Mouse (Mus musculus): ENCODE results near the gene Gpr4.

DNA sequence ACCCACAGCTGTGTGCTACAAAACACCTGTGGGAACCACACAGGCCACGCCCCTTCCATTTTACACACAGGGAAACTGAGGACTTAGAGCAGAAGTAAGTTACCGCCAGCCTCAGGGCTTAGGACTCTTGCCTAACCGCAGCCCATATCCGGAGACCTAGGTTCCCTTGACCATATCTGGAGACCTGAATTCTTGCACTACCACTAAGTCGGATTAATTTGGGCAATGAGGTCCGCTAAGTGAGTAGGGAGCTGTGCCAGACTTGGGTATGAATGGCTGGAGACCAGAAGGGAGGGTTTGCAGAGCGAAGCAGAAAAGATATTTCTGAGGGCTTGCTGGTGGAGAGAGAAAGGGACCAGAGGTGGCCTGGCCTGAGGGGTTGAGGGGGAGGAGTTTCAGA is 2.0 kb downstream of the Gpr4 start:
- TF ChIP-seq GATA1 (IDR thresholded peaks at IDR 0.05; ENCODE audit: low read length) (no peak), TAL1 (IDR thresholded peaks at IDR 0.05; ENCODE audit: low read length) (no peak)
